Mouse (Mus musculus): Measurements from ENCODE around the gene Tspan18.
A peak's percentile ranks its signal among the peaks of the same experiment; 100 is the strongest.

Gene Tspan18

DNA sequence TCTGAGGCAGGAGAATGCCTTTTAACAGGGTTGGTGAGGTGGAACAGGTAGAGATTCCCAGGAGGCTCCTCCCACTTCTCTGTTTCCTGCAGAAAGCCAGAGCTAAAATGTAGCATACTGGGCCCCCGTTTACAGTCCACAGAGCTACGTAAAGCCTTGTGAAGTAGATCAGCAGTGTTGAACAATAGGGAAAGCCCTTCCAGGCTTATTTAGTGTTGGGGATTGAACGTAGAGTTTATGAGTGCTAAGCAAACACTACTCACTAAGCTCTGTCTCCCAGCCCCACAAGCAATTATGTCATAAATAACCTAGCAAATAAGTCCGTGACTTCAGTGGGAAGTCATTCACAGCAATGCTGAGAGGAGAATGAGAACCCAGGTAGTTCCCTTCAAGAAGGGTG, 76.7 kb downstream of the Tspan18 start:
- DNase-seq = no peak

DNA sequence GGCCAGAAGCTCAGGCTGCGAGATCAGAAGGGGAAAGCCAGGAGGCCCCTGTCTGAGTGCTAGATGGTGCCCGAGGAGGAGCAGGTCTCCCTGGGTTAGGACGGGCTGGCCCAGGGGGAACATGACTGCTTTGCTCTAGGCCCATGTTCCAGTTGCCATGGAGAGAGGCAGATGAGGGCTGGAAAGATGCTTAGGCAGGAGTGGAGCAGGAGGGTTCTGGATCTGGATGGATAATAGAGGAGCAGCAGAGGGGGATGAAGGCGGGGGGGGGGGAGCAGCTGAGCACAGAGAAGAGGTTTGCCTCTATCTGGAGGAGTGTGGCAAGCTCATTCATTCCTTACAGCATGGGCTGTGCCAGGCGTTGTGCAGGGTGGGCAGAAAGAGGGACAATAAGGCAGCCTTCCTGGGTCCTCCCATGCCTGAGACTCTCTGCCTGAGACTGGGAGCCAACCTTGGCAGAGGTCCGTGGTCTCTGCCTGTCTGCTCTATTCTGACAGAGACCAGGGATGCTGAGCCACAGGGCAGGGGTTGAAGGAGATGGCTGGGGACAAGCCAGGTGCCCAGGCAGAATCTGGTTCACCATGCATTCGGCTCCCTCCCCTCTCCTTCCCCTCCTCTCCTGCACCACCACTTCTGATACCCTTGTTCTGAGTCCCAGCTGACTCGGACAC, 77.4 kb downstream of the Tspan18 start:
- DNase-seq = no peak

DNA sequence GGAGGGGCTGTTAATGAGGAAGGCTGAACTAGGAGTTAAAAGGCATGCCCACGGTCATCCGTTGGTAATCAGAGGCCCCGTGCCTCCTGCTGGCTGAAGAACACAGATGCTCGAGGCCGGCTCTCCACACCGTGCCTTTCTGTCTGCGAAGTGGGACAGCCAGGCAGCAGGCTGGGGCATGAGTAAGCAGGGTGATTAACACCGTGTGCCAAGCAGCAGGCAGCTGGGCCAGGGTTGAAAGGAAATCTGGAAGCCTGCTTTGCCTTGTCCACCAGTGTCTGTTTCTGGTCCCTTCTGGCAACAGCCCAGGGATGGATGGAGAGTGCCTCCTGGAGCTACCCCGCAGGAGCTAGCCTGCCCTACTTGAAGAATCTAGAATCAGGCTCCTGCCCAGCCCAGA, 81.9 kb downstream of the Tspan18 start:
- no peak for DNase-seq

DNA sequence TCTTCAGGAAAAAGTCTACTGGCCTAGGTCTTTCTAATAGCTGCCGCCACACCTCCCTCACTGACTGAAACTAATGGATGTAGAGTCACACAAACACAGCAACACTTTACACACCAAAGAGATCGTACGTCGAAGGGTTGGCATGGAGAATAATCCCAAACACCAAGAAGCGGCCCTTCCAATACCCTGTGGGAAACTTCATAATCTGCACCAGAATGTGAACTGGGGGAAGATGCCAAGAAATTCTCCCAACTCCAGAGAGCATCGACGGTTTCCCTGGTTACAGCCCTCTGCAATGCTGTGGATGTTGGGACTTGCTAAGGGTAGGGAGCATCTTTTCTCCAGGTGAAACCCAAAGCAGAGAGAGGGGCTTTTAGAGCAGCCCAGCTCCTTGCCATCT, 83.7 kb downstream of the Tspan18 start:
- no peak for DNase-seq

DNA sequence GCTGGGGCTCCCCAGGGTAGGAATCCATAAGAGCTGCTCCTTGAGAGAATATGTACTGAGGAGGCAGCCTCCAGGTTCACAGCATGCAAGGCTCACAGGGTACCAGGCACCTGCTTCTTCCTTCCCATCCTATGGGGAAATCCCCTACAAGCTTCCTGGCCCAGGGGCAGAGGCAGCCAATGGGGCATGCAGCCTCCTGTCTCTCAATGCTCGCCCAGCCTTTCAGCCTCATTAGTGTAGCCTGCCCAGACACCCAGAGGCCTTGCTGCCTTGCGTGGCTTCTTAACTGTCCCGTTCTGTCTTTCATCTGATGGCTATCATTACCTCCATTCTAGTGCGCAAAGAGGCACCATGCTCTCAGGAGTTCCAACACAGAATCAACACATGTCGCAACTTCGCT, 85.2 kb downstream of the Tspan18 start:
- no peak for DNase-seq

DNA sequence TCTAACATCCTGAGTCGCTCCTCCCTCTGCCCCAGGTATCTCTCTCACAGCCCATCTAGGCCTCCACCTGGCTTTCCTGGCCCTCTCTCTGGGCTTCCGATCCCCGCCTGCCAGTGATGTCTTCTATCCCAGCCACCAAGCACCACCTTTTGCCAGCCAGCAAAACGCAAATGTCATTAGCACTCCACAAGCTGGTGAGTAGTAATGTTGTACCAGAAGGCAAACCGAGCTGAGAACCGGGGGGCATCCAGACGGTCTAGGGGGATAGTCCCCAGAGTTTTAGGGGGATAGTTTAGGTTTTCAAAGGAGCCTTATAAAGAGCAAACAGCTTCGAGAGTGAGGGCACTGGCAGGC, 90.2 kb downstream of the Tspan18 start:
- no peak for DNase-seq

DNA sequence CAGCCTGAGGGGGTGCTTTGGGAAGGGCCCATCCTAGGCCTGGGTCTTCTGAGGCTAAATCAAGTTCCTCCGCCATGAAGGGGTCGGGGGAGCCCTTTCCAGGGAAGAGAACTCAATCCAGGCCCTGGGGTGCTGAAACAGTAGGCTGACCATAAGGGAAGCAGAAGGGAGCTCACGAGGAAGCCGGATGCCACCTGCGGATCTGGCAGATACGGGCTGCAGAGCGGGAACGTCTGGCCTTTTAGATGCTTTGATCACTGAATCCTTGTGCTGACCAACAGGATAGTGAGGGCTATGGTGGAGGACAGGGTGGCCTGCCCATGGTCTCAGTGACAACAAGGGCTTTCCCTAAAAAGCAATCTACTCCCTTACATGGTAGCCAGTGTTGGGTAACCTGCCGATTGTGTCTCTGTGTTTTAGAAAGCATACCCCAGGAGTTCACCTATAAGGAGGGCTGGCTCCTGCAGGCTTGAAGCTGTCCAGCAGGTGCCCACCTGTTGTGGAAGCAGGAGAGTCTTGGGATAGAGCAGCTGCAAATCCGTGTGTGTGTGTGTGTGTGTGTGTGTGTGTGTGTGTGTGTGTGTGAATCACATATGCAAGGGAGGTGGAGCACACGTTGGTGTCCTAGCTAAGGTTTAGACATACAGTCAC, 90.7 kb downstream of the Tspan18 start:
- DNase-seq = no peak

DNA sequence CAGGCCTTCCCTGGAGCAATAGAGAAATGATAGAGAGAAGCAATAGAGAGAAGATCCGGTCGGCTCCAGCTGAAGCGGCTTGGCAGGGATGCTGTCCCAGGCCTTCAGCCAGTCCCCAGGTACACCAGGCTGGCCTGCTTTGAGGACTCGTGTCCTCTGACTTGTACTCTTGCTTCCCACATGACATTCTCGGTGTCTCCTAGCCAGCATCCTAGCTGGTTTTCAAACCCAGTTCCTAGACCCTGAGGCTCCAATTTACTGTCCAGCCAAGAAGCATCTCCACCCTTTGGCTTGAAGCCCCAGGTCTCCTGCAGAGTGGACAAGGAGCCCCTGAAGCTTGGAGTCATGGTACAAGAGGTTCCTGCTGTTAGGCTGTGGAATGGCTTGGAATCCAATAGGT, 92.1 kb downstream of the Tspan18 start:
- no peak for DNase-seq

DNA sequence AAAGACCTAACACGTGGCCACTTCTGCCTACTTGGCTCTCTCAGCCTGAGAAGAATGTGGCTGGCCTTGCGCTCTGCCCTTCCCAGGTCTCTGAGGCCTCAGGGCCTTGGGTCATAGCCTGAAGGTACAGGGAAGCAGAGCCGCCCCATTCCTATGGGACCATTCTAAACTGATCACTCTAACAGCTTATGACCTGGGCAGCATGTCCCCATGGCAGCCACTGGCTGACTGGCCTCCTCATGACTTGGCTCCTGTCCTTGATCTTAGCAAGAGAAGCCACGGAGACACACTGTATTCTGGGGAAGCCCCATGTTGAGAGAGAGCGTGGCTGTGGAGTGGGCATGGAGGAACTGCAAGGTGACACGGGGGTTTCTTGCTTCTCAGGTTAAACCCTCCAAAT, 95.4 kb downstream of the Tspan18 start:
- no peak for DNase-seq

DNA sequence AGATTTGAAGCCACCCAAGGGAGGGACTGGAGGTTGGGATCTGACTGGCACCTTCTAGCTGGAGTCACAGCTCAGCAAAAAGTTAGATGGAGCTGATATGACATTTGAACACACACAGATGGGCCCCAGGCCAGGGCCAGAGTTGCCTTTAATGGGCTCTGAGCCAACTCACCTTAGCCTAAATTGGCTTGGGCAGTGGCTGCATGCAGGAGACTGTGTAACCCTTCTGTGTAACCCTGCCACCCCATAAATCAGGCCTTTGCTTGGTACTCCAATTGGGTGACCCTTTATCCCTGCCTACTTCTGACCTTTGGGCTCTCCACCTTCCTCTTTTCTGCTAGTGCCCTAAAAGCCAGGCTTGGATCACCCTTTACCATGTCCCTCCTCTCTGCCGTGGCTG, 97.2 kb downstream of the Tspan18 start:
- no peak for DNase-seq

DNA sequence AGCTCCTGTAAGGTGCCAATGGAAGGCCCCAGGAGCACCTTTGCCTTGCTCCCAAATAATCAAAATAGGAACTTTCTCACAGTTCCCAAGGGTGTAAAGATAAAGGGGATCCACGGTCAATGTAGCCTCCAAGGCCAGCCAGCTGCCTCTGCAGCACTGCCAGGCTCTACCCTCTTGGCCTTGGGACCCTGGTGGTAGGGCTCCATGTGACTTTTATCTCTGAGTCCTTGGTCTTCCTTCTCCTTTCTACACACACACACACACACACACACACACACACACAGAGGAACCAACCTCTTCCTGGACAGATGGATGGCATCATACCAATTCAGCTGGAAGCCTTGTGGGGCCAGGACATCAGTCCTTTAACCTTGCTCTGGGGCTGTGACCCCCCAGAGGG, 102.2 kb downstream of the Tspan18 start:
- DNase-seq = no peak

DNA sequence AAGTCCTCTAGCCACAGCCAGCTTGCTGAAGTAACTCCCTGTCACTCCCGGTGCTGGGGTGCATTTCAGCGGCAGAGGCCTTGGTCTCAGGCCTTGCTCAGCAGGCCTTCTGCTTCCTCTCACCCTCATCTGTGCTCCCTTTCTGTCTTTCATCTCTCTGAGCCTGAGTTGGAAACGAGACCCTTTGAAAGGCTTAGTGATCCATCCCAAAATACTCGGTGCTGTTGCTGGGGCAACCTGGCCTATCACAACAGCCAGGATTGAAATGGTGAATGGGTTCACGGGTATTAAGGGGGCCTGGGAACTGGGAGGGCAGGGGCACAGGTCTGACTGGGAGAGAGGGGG, 105.9 kb downstream of the Tspan18 start:
- DNase-seq = no peak

DNA sequence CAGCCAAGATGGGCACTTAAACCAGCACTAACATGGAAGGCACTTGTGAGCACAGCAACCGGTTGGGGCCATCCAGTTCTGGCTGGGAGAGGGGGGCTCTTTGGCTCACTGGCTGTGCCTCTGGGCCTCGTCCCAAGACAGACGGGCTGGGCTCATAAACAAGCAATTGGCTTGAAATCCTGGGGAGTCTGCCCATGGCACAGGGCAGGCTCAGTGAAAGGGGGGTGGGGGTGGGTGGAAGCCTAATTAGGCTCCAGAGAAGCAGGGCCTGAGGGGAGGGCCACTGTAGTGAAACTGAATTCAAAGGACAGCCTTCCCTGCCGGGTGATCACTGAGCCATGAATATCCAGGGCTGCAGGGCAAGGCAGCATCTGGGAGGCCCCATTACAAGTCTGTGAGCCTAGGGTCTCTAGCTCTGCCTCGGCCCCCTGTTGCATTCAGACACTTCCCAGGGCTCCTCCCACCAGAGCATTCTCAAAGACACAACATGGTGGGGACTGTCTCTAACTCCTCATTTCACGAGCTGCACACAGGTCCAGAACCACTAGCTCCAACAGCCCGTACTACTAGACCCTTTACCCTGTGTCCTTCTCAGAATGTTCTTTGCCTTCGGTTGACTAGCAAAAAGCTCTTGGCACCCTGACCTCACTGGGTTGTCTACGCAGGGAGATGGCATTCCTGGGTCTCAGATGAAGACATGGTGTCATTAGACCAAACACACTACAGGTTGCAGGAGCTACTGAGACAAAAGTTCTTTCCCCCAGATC, 106.4 kb downstream of the Tspan18 start:
- DNase-seq = peak; percentile 24 to 41

DNA sequence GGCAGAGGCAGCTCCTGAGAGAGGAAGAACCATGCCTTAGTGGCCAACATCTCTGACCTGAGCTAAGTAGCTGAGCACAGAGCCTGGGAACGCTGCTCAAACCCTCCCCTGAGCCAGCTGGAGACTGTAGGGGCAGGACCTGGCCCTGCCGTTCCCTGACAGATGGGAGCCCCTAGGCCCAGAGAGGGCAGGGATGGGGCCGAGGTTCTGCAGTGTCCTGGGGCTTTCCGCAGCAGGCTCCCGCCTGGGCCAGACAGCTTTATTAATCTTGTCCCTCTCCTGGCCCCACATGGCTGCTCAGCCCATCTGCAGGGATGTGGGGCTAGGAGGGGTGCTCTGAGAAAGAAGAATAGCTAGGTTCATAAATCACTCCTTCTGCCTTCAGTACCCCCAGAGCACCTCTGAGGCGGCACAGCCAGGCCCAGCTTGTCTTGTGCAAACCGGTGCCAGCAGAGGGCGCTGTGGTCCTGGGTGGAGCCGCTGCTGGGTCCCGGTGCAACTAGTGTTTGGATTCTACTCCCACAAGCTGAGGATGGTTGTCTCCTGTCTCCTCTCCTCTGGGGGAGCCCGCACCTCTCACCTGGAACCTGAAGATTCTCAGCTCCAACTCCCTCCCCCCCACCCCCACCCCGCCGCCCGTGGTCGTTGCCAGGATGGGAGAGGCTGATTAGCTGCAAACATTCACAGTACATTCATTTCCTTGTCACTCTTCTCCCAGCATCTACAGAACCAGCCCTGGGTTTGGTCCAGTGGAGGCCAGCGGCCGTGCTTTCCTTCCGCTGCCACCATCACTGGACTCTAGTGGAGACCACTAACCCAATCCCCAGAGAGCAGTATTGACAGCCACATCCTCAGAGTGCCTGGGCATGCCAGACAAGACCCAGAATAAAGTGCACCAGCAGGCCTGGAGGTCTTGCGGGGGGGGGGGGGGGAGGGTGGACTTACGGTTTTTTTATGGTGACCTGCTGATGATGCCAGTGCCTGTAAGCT, 107.4 kb downstream of the Tspan18 start:
- DNase-seq = peak; percentile 67 to 75

DNA sequence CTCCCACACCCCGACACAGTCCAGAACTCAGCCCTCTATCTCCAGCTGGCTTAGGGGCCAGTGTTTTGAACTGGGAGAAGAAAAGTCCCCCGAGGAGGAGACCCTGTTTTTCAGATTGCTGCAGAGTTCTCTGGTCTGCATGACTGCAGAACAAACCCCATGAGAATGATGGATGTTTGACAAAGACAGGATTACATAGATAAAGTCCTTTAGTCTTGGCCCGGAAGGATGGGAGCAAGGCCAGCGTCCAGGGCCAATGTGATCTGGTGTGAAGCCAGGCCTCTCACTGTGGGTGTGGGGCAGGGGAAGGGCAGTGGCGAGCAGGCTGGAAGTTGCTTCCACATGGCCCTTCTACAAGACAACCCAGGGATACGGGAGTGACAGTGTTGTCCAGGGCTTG, 110.8 kb downstream of the Tspan18 start:
- peak in 1 of 2 experiments; percentile 21 for DNase-seq

DNA sequence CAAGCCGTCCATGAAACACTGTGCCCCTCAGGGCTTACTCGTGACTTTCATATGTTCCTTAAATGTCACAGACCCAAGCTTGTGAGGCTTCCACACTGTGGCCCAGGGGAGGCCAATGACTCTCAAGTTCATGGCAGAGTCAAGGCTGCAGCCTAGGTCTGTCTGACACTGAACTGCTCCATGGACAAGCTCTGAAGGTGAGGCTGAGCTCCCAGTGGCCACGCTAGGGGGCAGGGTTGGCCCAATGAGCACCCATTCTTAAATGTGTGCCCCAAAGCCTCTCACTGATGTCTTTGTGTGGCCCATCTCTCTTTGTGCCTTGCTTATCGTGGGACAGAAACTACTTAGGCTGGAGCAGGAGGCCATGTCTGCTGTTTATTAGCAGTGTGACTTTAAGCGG, 113.9 kb downstream of the Tspan18 start:
- no peak for DNase-seq

DNA sequence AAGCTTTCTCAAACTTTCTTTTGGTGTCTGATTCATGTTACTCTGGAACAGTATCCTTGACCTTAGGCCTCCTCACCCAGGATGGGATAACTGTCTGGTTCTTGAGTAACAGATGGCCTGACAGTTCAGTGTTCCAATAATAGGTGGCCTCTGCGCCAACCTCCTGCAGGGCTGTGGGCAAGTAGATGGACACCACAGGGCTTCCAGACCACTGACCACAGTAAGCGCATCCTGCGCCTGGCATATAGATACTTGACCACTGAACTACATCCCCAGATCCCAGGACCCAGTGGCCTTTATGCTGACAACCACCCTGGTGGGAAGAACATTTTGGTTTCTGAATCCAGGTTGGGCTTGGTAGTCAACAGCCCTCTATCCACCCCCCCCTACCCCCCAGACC, 114.7 kb downstream of the Tspan18 start:
- DNase-seq = no peak

DNA sequence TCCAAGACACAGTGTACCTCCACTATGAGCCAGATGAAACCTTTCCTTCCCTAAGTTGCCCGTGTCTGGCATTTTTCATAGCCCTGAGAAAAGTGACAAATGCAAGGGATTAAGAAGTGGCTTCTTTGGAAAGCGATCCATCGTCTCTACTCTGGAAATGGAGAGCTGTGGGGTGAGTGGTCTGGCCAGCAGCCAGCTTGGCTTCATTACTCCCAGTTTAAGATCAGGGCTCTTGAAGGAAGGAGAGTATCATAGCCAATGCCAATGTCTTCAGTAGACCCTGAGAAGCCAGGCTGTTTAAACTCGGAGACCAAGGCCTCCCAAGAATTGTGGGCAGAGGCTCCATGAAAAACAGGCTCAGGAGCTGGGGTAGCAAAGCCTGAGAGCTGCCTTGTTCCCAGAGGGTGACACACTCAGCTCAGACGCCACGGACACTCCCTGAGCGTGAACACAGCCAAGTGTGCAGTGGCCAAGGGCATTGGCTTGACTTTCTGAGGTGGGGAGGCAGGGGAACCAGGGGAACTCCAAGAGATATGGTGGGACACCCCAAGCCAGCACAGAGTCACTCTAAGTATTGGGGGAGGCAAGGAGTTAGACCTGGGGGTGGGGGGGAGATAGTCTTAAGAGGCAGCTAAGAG, 115.8 kb downstream of the Tspan18 start:
- DNase-seq = no peak

DNA sequence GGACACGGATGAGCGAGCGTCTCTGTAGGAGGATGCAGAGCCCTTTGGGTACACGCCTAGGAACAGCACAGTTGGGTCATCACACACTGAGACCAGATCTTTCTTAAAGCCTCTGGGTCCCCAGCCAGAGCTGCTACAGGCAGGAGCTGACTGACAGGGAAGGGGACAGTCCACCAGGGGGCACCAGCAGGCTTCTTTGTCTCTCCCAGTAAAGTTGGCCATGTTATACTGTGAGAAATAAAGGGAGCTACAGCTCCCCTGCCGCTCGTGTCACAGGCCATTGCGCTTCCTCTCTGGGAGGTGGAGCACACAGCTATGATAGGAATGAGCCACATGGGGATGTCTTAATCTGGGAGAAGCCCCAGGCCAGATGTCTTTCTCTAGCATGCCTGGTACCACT, 117.3 kb downstream of the Tspan18 start:
- DNase-seq = peak; percentile 77 to 82

DNA sequence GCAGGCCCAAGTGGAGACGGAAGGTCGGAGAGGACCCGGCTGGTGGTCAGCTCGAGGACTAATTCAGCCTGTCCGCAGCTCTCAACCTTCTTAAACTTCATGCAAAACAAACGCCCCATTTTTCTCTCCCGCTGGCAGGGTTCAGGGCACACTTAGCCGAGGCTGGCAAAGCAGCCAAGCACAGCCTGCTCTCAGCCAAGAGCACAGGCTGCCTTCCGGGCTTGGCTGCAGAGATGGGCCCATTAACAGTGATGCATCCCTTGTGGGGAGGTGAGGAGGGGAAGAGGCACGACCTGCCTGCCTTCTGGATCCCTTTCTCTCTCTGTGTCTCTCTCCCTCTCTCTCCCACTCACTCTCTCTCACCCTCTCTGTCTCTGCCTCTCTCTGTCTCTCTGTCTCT, 118.5 kb downstream of the Tspan18 start:
- no peak for DNase-seq

DNA sequence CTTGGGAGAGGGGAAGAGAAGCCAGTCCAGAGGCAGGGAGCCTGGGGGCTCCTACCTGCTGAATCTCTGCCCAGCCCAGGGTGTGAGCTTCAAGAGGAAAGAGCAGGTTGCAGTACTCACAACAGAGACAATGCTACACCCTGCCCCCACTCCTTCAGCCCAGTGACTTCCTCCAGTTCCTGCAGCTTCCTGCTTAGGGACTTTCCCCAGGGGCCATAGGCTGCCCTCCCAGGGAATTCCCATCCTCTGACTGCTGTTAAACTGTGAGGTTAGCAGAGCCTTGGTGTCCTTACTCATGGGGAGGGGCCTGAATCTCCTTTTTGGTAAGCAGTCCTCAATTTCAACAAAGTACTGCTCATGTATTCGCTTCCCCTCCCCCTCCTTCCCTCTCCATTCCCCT, 120.1 kb downstream of the Tspan18 start:
- peak in 1 of 2 experiments; percentile 49 for DNase-seq

DNA sequence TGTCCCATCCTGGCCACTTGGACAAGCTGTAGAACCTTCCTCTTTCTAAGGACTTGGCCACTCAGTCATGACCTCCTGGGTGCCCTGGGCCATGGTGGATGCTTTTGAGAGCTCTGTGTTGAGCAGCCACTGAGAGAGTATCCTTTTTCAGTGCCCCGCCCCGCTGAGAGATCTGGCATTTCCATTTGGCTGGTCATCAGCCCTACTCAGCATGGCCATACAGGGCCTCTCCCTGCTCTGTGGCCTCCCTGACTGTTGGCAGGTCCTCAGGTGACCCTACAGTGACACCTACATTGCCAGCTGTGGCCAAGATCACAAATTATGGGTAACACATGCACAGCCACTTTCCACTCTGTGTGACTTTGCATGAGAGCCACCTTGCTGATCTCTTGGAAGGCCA, 121.4 kb downstream of the Tspan18 start:
- no peak for DNase-seq

DNA sequence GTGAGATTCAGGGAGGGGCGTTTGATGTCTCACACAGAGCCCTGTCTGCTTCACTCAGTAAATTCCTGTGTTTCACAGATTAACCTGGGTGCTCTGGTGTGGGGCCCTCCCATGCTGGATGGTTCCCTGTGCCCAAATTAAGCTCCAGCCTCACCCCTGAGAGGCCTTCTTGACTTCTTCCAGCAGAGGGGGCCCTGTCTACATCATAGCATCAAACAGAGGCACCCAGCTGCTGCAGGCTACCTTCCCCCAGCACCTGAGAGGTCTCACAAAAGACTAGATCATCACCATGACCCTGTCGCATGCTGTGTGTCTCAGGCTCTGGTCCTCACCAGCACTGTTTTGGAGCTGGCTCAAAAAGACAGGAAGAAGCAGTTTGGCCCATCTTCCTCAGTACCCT, 121.9 kb downstream of the Tspan18 start:
- no peak for DNase-seq
